Mouse (Mus musculus): ENCODE results near the gene Spn.

Gene Spn

DNA sequence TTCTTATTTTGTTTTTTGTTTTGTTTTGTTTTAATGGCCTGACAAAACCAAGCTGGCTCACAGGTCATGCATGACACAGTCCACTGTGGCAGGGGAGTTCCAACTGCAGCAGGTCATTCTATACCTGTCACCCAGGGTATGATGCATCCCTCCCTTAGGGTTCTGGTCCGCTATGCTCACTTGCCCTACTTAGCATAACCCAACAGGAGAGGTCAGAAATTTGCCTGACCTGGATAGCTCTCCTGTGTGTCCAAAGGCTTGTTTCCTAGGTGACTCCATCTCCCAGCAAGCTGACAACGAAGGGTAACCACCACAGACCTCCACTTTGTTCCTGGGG is 8.6 kb upstream of the Spn start:
- TF ChIP-seq NANOG (IDR thresholded peaks at IDR 0.05; ENCODE audit: borderline replicate concordance, low read length) (no peak), POU5F1 (IDR thresholded peaks at IDR 0.05; ENCODE audit: borderline replicate concordance, low read length) (no peak), CTCF (conservative IDR thresholded peaks at IDR 0.05; ENCODE audit: low read length) (no peak)
- Histone ChIP-seq H3K27me3 (ENCODE audit: insufficient read depth, low read length) (no peaks in the 10 kb centered on the region), H3K4me3 (replicated peaks; ENCODE audit: low read length) (no peak overlapping the region), H3K36me3 (ENCODE audit: insufficient read depth, low read length) (no peaks in the 10 kb centered on the region), H3K9me3 (ENCODE audit: low read length) (no peaks in the 10 kb centered on the region), H3K4me1 (replicated peaks; ENCODE audit: low read depth, low read length) (peaks cover 72% of the 10 kb centered on the region)

DNA sequence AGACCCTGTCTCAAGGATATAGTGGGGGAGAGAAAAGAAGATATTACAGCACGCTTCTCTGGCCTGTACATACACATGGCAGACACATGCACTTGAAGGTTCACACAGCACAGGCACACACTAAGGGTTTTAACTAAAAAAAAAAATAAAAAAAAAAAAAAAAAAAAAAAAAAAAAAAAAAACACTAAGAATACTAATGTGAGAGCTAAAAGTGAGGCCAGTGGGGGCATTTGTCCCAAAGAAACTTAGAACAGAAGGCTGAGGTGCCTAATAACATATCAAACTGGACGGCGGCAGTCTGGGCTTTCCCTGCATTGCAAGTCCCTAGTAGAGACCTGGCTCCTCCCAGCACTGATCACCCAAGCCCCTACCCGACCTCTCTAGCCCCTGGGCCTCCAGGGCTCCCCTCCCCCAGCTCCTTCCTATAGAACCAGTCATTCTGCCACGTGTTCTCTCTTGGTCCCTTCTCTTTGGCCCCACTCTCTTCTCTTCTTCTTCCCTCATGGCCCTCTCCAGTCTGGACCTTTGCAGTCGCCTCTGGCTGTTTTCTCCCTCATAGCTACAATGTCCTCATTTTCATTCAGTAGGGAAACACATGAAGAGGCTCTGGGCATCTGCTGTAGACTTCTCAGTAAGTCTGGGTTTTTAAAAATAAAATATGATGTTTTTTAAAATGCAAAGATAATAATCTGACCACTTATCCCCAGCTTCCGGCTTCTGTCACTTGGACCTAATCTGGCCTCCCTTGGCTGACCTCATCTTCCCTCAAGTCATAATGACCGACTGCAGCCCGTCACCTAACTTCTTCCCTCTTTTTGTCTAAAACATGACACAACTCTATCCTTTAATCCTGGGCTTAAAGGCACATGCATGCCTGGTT is 8.0 kb upstream of the Spn start:
- Histone ChIP-seq H3K4me3 (replicated peaks; ENCODE audit: low read length) (no peak overlapping the region; the same call in 1 of the 2 replicates), H3K27me3 (ENCODE audit: insufficient read depth, low read length) (no peaks in the 10 kb centered on the region), H3K9me3 (ENCODE audit: low read length) (no peaks in the 10 kb centered on the region), H3K36me3 (ENCODE audit: insufficient read depth, low read length) (no peaks in the 10 kb centered on the region), H3K4me1 (replicated peaks; ENCODE audit: low read depth, low read length) (peaks cover 74% of the 10 kb centered on the region)
- TF ChIP-seq NANOG (IDR thresholded peaks at IDR 0.05; ENCODE audit: borderline replicate concordance, low read length) (no peak), POU5F1 (IDR thresholded peaks at IDR 0.05; ENCODE audit: borderline replicate concordance, low read length) (no peak), CTCF (conservative IDR thresholded peaks at IDR 0.05; ENCODE audit: low read length) (no peak)

DNA sequence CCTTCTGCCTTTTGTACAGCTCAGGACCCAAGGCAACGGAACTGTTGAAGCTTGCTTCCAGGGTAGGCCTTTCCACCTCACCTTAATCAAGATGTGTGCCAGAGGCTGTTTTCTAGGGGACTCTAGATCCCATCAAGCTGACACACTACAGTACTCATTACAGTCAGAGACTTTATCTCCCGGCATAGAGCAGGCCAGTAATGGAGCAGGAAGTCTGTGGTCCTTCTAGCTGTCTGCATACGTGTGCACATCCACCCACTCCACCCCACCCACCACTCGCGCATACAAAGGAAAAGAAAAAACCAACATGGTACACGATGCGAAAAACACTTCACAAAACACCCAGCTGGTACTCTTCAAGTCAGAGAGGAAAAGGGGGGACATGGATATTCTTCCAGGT is 6.8 kb upstream of the Spn start:
- no peaks in the 10 kb centered on the region for H3K9me3 ChIP-seq (ENCODE audit: low read length)
- no peak for TF ChIP-seq CTCF (conservative IDR thresholded peaks at IDR 0.05; ENCODE audit: low read length)
- no peak for TF ChIP-seq NANOG (IDR thresholded peaks at IDR 0.05; ENCODE audit: borderline replicate concordance, low read length)
- TF ChIP-seq POU5F1 (IDR thresholded peaks at IDR 0.05; ENCODE audit: borderline replicate concordance, low read length) = no peak
- H3K4me1 ChIP-seq (replicated peaks; ENCODE audit: low read depth, low read length) = peaks cover 75% of the 10 kb centered on the region
- no peak overlapping the region for H3K4me3 ChIP-seq (replicated peaks; ENCODE audit: low read length)
- H3K27me3 ChIP-seq (ENCODE audit: insufficient read depth, low read length) = no peaks in the 10 kb centered on the region
- H3K36me3 ChIP-seq (ENCODE audit: insufficient read depth, low read length) = no peaks in the 10 kb centered on the region

DNA sequence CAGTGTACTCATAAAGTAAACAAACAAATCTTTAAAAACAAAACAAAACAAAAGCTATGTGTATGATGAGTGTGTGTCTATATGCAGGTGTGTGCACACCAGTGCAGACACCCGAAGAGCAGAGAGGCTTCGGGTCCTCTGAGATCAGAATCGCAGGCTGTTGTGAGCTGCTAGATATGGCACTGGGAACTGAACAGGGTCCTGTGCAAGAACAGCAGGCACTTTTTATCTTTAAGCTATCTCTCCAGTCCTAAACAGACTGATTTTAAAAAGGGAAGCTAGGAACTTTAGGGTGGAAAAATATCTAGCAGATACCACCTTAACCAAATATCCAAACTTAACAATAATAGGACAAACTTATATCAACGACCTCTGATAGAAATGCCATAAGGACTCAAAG is 5.0 kb upstream of the Spn start:
- Histone ChIP-seq H3K4me1 (replicated peaks; ENCODE audit: low read depth, low read length) (peaks cover 83% of the 10 kb centered on the region), H3K36me3 (ENCODE audit: insufficient read depth, low read length) (no peaks in the 10 kb centered on the region), H3K27me3 (ENCODE audit: insufficient read depth, low read length) (no peaks in the 10 kb centered on the region), H3K4me3 (replicated peaks; ENCODE audit: low read length) (no peak overlapping the region), H3K9me3 (ENCODE audit: low read length) (no peaks in the 10 kb centered on the region)
- TF ChIP-seq NANOG (IDR thresholded peaks at IDR 0.05; ENCODE audit: borderline replicate concordance, low read length) (no peak), POU5F1 (IDR thresholded peaks at IDR 0.05; ENCODE audit: borderline replicate concordance, low read length) (no peak), CTCF (conservative IDR thresholded peaks at IDR 0.05; ENCODE audit: low read length) (no peak)

DNA sequence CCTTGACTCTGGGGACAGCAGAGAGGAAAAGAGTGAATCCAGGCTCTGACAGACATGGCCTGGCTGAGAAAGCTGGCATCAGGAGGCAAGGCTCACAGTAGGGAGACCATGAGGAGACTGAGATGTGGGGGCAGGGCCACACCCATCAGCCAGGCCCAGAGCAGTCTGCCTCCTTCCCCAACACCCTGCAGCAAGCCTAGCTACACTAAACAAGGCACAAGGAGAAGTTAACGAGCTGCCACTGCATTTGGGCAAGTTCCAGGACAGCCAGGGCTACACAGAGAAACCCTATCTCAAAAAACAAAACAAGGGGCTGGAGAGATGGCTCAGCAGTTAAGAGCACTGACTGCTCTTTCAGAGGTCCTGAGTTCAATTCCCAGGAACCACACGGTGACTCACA is 4.6 kb upstream of the Spn start:
- Histone ChIP-seq H3K27me3 (ENCODE audit: insufficient read depth, low read length) (no peaks in the 10 kb centered on the region), H3K4me1 (replicated peaks; ENCODE audit: low read depth, low read length) (peaks cover 87% of the 10 kb centered on the region)
- TF ChIP-seq CTCF (conservative IDR thresholded peaks at IDR 0.05; ENCODE audit: low read length) (no peak), NANOG (IDR thresholded peaks at IDR 0.05; ENCODE audit: borderline replicate concordance, low read length) (no peak), POU5F1 (IDR thresholded peaks at IDR 0.05; ENCODE audit: borderline replicate concordance, low read length) (no peak)

DNA sequence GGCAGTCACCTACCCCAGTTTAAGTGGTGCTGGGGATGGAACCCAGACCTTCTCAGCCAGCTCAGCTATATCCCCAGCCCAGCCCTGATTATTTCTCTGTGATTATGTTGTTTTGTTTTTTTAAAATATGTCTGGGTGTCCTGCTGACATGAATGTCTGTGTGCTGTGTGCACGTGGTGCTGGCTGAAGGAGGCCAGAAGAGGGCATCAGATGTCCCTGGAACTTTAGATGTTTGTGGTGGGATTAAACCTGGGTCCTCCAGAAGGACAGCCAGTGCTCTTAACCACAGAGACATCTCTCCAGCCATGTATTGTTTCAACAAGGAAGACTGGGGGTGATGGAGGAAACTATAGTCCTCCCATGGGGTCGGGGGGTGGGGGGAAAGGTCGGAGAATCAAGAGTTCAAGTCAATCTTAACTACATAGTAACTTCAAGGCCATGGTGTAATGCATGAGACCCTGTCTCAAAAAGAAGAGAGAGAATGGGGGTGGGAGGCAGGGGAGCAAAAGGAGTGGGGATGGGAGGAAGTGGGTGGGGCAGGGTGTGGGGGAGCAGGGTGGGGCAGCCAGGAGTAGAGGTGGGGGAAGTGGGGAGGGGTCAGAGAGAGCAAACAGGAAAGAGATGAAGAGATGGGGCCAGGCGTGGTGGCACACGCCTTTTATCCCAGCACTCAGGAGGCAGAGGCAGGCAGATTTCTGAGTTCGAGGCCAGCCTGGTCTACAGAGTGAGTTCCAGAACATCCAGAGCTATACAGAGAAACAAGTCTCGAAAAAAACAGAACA is 3.2 kb upstream of the Spn start:
- TF ChIP-seq POU5F1 (IDR thresholded peaks at IDR 0.05; ENCODE audit: borderline replicate concordance, low read length) (no peak), NANOG (IDR thresholded peaks at IDR 0.05; ENCODE audit: borderline replicate concordance, low read length) (no peak), CTCF (conservative IDR thresholded peaks at IDR 0.05; ENCODE audit: low read length) (no peak)
- Histone ChIP-seq H3K4me3 (replicated peaks; ENCODE audit: low read length) (no peak overlapping the region), H3K9me3 (ENCODE audit: low read length) (no peaks in the 10 kb centered on the region)

More for the DNA sequence above, 4.6 kb upstream of the Spn start:
- H3K36me3 ChIP-seq (ENCODE audit: insufficient read depth, low read length) = no peaks in the 10 kb centered on the region
- no peak overlapping the region for H3K4me3 ChIP-seq (replicated peaks; ENCODE audit: low read length)
- H3K9me3 ChIP-seq (ENCODE audit: low read length) = no peaks in the 10 kb centered on the region

DNA sequence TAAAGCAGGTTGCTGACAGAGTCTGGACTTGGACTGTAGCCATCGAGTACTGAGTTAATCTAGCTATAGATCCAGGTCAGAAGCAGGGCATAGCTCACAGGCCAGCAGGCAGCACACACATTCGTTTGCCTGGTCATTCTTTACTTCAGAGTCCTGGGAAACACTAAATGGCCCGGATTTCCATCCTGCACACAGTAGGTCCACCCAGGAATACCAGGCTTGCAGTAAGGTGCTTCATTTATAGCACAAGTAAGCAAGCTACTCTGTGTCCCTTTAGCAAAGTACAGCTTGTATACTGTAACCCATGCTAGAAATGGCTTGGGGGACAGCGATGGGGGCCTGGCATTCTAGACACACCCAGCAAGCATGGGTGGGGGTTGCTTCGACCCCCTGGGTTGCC is 1.9 kb upstream of the Spn start:
- TF ChIP-seq NANOG (IDR thresholded peaks at IDR 0.05; ENCODE audit: borderline replicate concordance, low read length) (no peak), CTCF (conservative IDR thresholded peaks at IDR 0.05; ENCODE audit: low read length) (no peak), POU5F1 (IDR thresholded peaks at IDR 0.05; ENCODE audit: borderline replicate concordance, low read length) (no peak)
- Histone ChIP-seq H3K36me3 (ENCODE audit: insufficient read depth, low read length) (peaks cover 21% of the 10 kb centered on the region), H3K27me3 (ENCODE audit: insufficient read depth, low read length) (no peaks in the 10 kb centered on the region), H3K4me3 (replicated peaks; ENCODE audit: low read length) (peak overlapping the region; percentile 37; the same call in 1 of the 2 replicates), H3K9me3 (ENCODE audit: low read length) (no peaks in the 10 kb centered on the region), H3K4me1 (replicated peaks; ENCODE audit: low read depth, low read length) (peaks cover 87% of the 10 kb centered on the region)

More for the DNA sequence above, 3.2 kb upstream of the Spn start:
- Histone ChIP-seq H3K27me3 (ENCODE audit: insufficient read depth, low read length) (no peaks in the 10 kb centered on the region), H3K36me3 (ENCODE audit: insufficient read depth, low read length) (peaks cover 10% of the 10 kb centered on the region), H3K4me1 (replicated peaks; ENCODE audit: low read depth, low read length) (peaks cover 87% of the 10 kb centered on the region)

DNA sequence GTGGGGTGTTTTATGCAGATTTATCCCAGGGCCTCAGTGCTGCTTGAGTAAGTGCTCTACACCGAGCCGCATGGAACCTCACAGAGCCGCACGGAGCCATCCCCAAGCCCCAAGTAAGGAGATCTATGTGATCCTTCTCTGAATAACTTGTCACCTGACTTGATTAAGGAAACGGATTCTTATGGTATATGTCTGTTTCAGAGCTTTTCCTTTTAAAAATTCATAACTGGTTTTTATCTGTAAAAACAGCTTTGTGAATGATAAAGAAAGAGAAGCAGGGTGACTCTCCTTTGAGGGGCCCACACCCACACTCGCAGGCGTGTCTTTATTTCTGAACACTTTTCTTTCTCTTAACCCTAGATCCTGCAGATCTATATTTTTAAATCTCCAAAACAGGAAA is 1.5 kb upstream of the Spn start:
- Histone ChIP-seq H3K36me3 (ENCODE audit: insufficient read depth, low read length) (peaks cover 26% of the 10 kb centered on the region), H3K27me3 (ENCODE audit: insufficient read depth, low read length) (no peaks in the 10 kb centered on the region), H3K4me3 (replicated peaks; ENCODE audit: low read length) (0 out of 2 replicates have a peak overlapping the region, but pooled peaks have one; percentile 37), H3K4me1 (replicated peaks; ENCODE audit: low read depth, low read length) (peaks cover 86% of the 10 kb centered on the region), H3K9me3 (ENCODE audit: low read length) (no peaks in the 10 kb centered on the region)
- no peak for TF ChIP-seq NANOG (IDR thresholded peaks at IDR 0.05; ENCODE audit: borderline replicate concordance, low read length)
- TF ChIP-seq POU5F1 (IDR thresholded peaks at IDR 0.05; ENCODE audit: borderline replicate concordance, low read length) = no peak
- 0 out of 2 replicates have a peak, but pooled peaks have one; percentile 2 for TF ChIP-seq CTCF (conservative IDR thresholded peaks at IDR 0.05; ENCODE audit: low read length)

Data from E14TG2a.4 (cell line).